Mouse (Mus musculus) heart, adult 2 months (tissue): ENCODE data around the gene Hdlbp.
A peak's percentile ranks its signal among the peaks of the same experiment; 100 is the strongest.

ENCODE experiments used
- CTCF ChIP-seq: fragments of 200-600 bp; IDR thresholded peaks from 2 replicates; pipeline ENCODE4 v1.8.1; 2022; ENCODE audit warnings: antibody characterized with exemption, mild to moderate bottlenecking, moderate library complexity
- EP300 ChIP-seq: fragments of 200-500 bp; IDR thresholded peaks from 2 replicates; pipeline ENCODE4 v1.6.1; 2011; ENCODE audit warnings: low read depth, low read length, control low read depth; ENCODE audit not compliant: insufficient read depth

DNA sequence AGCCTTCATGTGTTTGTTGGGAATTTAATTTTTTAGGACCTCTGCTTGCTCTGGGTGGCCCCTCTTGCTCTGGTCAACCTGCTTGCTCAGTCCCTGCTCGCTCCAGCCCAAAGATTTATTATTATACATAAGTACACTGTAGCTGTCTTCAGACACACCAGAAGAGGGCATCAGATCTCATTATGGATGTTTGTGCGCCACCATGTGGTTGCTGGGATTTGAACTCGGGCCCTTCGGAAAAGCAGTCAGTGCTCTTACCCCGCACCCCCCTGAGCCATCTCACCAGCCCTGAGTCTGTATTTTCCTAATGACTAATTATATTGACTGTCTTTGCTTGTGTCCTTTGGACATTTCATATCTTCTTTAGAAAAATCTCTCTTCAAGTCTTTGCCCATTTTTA is 99.5 kb downstream of the Hdlbp start:
- TF ChIP-seq EP300 (no peak), CTCF (peak; percentile 22; the same call in 1 of the 2 replicates)
